Mouse (Mus musculus): ENCODE measurements around the gene Cd1d1.
A peak's percentile ranks its signal among the peaks of the same experiment; 100 is the strongest.

The Cd1d1 gene

GRCm38 (mm10) chr3:86961395-86961669 lies 37.9 kb downstream of the Cd1d1 start:
- DNase-seq (ENCODE audit: low spot score) = no peak

- DNase-seq (ENCODE audit: low spot score) = no peak
Measured at GRCm38 (mm10) chr3:86960656-86961394, 38.4 kb downstream of the Cd1d1 start.

DNA sequence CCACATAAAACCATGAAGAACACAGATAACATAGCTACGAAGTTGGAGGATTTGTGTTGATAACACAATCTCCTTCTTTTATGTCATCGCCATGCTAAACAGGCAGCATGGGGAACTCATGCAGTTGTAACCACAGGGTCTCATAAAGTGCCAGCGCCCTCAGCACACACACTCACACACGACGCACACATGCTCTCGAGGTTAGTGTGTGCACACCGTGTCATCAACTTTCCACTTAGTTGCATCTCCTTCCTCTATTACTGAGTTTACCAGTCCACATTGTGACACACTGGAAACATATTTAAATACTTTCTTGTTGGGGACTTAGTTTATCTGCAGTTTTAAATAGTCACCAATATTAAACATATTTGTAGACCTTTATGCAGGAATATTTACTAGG lies 40.2 kb downstream of the Cd1d1 start:
- DNase-seq (ENCODE audit: low spot score) = no peak

GRCm38 (mm10) chr3:86955376-86955775 lies 43.9 kb downstream of the Cd1d1 start:
- peak; percentile 33 for DNase-seq (ENCODE audit: low spot score)

DNA sequence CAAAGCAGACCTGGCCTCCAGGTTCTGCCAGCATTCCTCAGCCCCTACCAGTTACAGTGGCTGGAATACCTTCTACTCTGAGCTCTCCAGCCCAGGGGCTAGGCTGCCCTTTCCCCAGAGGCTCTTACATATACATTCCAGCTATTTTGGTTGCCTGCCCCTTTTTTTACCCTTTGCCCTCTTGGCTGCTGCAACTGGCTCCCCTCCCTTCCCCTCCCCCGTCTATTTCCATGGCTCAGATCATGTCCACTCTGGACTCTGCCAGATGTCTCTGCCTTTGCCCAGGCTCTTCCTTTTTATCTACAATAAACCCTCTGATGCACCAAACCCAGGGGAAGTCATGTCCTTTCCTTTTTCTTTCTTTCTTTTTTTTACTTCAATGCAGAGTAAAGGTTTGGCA lies 44.7 kb downstream of the Cd1d1 start:
- DNase-seq (ENCODE audit: low spot score) = peak; percentile 33

GRCm38 (mm10) chr3:86953819-86954218 lies 45.4 kb downstream of the Cd1d1 start:
- no peak for DNase-seq (ENCODE audit: low spot score)

GRCm38 (mm10) chr3:86950652-86951051 lies 48.6 kb downstream of the Cd1d1 start:
- no peak for DNase-seq (ENCODE audit: low spot score)
